Mouse (Mus musculus): ENCODE measurements at regions not wholly inside any gene's neighbourhood (a gene's known extent, or its start where the extent isn't known, plus 50 kb on each side); places are given as distances from the start of the nearest gene placed in this dataset.

DNA sequence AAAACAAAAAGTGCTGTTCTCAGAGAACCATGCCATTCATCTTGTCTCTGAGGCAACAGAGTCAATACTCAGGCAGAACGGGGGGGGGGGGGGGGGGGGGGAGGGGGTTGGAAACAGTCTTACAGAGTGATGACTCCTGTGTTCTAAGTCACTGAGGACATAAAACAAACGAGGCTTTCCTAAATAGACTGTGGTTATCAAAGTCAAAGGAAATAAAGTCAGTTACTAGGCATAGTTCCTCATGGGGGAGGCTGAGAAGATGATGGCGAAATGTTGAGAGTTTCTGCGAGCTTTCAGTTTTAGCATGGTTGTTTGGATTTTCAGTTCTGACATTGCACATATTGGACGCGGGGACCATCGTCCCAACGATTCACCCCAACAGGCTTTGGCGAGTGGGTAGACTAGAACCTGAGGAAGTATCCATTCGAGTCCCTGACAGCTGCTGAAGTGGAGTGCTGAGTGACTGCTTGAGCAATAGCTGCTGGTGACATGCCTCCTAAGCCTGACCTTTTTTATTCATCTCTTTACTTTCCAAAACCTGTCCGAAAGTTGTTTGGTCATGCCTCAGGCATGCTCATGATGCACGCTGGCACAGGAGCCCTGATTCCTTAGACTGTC is 109.2 kb upstream of the Serp2 start:
- H3K36me3 ChIP-seq (ENCODE audit: insufficient read depth, low read length): no peaks in the 10 kb centered on the region
- H3K4me3 ChIP-seq (ENCODE audit: low read depth, low read length): no peak overlapping the region
- no peak overlapping the region for H3K9ac ChIP-seq (replicated peaks; ENCODE audit: low read depth)
- ATAC-seq (no peak), DNase-seq (ENCODE audit: low spot score) (peak; percentile 36)
- no peaks in the 10 kb centered on the region for H3K9me3 ChIP-seq (ENCODE audit: low read length)
- peaks cover 10% of the 10 kb centered on the region; the same call in 1 of the 2 replicates for H3K4me1 ChIP-seq (ENCODE audit: insufficient read depth, low read depth, low read length)
- TF ChIP-seq CTCF (IDR thresholded peaks at IDR 0.05): no peak
- TF ChIP-seq EP300 (IDR thresholded peaks at IDR 0.05): no peak
- H3K27me3 ChIP-seq (replicated peaks; ENCODE audit: insufficient read depth, low read length): no peaks in the 10 kb centered on the region
- H3K27ac ChIP-seq (ENCODE audit: low read length): no peak overlapping the region
- 46% methylated on average over 12 of the region's 12 CpGs for WGBS
- H3K4me2 ChIP-seq (replicated peaks; ENCODE audit: low read depth, low read length): no peak overlapping the region

DNA sequence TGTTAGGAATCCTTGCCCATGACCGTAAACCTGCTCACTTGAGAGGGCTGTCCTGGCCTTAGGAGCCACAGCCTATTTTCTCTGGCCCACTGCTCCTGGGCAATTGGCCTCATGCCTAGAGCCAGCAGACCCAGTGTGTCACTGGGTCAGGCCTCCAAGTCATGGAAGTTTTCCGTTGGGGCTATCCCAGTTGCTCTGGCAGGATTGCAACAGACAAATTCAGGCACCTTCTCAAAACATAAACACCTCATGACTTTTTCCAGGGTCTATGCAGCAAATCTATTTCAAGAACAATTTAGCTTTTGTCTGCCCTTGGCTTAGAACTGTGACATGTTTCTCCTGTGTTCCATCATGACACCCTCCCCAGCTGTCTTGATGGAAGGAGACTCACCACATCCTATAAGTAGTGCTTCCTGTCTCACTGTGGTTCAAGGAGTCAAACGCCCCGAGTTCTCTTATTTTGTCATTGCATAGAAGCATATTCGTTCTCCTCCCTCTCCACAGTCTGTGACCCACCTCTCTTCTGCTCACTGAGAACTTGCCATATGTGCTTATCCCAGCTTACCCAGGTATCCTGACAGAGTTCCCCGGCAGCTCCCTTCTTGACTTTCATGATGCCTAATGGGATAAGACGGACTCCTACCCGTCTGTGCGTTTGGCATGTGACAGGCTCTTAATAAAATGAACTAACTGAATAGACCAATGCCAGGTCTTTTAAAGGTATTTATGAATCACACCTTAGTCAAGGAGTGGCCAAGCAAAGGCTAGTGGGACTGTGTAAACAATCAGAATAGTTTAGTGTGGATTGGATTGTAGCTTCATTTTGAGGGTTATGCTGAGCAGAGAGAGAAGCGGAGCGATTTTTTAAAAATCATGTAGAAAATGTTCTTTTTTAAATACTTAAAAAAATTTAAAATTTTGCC is 108.2 kb upstream of the Serp2 start:
- peak overlapping the region; percentile 76 for H3K27ac ChIP-seq (ENCODE audit: low read length)
- 47% methylated on average over 11 of the region's 11 CpGs for WGBS
- no peaks in the 10 kb centered on the region for H3K9me3 ChIP-seq (ENCODE audit: low read length)
- DNase-seq (ENCODE audit: low spot score) (peak; percentile 87), ATAC-seq (peak; percentile 76)
- TF ChIP-seq EP300 (IDR thresholded peaks at IDR 0.05) (no peak; the same call in 1 of the 2 replicates), CTCF (IDR thresholded peaks at IDR 0.05) (no peak)
- H3K4me1 ChIP-seq (ENCODE audit: insufficient read depth, low read depth, low read length): peaks cover 8% of the 10 kb centered on the region; the same call in 1 of the 2 replicates
- H3K4me2 ChIP-seq (replicated peaks; ENCODE audit: low read depth, low read length): no peak overlapping the region
- no peak overlapping the region for H3K4me3 ChIP-seq (ENCODE audit: low read depth, low read length)
- H3K36me3 ChIP-seq (ENCODE audit: insufficient read depth, low read length): no peaks in the 10 kb centered on the region
- no peak overlapping the region for H3K9ac ChIP-seq (replicated peaks; ENCODE audit: low read depth)
- no peaks in the 10 kb centered on the region for H3K27me3 ChIP-seq (replicated peaks; ENCODE audit: insufficient read depth, low read length)

DNA sequence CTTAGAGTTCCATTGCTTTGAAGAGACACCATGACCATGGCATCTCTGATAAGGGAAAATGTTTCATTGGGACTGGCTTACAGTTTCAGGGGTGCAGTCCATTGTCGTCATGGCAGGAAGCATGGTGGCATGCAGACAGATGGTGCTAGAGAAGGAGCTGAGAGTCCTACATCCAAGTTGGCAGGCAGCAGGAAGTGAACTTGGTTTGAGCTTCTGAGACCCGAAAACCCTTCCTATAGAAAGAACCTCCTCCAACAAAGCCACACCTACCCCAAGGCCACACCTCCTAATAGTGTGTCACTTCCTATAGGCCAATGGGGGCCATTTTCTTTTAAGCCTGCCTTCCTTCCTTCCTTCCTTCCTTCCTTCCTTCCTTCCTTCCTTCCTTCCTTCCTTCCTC is 107.1 kb upstream of the Serp2 start:
- 97% methylated on average over 2 of the region's 2 CpGs for WGBS
- no peaks in the 10 kb centered on the region for H3K36me3 ChIP-seq (ENCODE audit: insufficient read depth, low read length)
- ATAC-seq: no peak

DNA sequence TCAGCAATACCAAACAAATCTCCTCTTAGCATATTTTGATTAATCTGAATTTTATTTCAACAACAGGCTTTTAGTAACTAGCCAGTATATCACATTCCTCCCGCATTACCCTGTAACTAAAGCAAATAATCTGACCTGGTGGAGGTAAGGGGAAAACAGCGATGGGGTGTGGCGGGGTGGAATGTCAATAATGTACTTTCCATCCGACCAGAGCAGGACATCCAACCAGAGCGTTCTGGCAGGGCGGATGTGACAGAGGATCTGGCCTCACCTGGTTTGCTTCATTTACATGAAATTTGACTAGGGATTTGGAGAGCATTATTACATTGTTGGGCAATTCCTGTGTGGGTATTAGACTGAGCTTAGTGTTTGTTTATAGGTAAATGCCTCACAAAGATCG is 106.2 kb upstream of the Serp2 start:
- no peaks in the 10 kb centered on the region for H3K27me3 ChIP-seq (replicated peaks; ENCODE audit: insufficient read depth, low read length)
- no peaks in the 10 kb centered on the region for H3K36me3 ChIP-seq (ENCODE audit: insufficient read depth, low read length)
- H3K27ac ChIP-seq (ENCODE audit: low read length): peak overlapping the region; percentile 85
- peak; percentile 89 for DNase-seq (ENCODE audit: low spot score)
- WGBS: 55% methylated on average over 7 of the region's 7 CpGs
- TF ChIP-seq EP300 (IDR thresholded peaks at IDR 0.05) (peak; percentile 89), CTCF (IDR thresholded peaks at IDR 0.05) (no peak)
- H3K4me1 ChIP-seq (ENCODE audit: insufficient read depth, low read depth, low read length): peaks cover 8% of the 10 kb centered on the region; the same call in 1 of the 2 replicates
- H3K4me3 ChIP-seq (ENCODE audit: low read depth, low read length): no peak overlapping the region
- no peak overlapping the region for H3K9ac ChIP-seq (replicated peaks; ENCODE audit: low read depth)
- peak; percentile 81 for ATAC-seq
- no peak overlapping the region for H3K4me2 ChIP-seq (replicated peaks; ENCODE audit: low read depth, low read length)
- H3K9me3 ChIP-seq (ENCODE audit: low read length): no peaks in the 10 kb centered on the region

More for the DNA sequence above, 107.1 kb upstream of the Serp2 start:
- TF ChIP-seq EP300 (IDR thresholded peaks at IDR 0.05): no peak
- TF ChIP-seq CTCF (IDR thresholded peaks at IDR 0.05): no peak
- DNase-seq (ENCODE audit: low spot score): no peak
- H3K27ac ChIP-seq (ENCODE audit: low read length): no peak overlapping the region
- no peaks in the 10 kb centered on the region for H3K27me3 ChIP-seq (replicated peaks; ENCODE audit: insufficient read depth, low read length)
- no peaks in the 10 kb centered on the region for H3K9me3 ChIP-seq (ENCODE audit: low read length)
- no peak overlapping the region for H3K4me2 ChIP-seq (replicated peaks; ENCODE audit: low read depth, low read length)
- no peak overlapping the region for H3K9ac ChIP-seq (replicated peaks; ENCODE audit: low read depth)
- H3K4me1 ChIP-seq (ENCODE audit: insufficient read depth, low read depth, low read length): peaks cover 8% of the 10 kb centered on the region; the same call in 1 of the 2 replicates
- H3K4me3 ChIP-seq (ENCODE audit: low read depth, low read length): no peak overlapping the region

DNA sequence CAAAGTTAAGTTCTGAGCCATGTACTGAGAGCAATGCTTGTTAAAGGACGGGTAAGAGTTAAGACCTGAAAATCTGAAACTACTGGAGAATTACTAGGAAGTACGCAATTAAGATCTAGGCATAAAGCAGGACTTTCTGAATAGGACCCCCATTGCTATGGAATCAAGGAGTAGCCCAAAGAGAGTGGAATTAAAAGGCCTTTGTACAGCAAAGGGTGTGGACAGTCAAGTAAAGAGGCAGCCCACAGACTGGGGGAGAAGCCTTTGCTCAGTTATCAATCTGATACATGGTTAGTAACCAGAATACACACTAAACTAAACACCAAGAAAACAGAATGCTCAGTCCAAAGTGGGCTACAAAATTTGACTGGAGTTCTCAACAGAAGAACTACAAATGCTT is 104.2 kb upstream of the Serp2 start:
- no peak overlapping the region for H3K4me2 ChIP-seq (replicated peaks; ENCODE audit: low read depth, low read length)
- no peaks in the 10 kb centered on the region for H3K36me3 ChIP-seq (ENCODE audit: insufficient read depth, low read length)
- TF ChIP-seq EP300 (IDR thresholded peaks at IDR 0.05) (no peak), CTCF (IDR thresholded peaks at IDR 0.05) (no peak)
- DNase-seq (ENCODE audit: low spot score) (no peak), ATAC-seq (no peak)
- no peak overlapping the region for H3K27ac ChIP-seq (ENCODE audit: low read length)
- H3K4me3 ChIP-seq (ENCODE audit: low read depth, low read length): no peak overlapping the region
- H3K4me1 ChIP-seq (ENCODE audit: insufficient read depth, low read depth, low read length): peaks cover 8% of the 10 kb centered on the region; the same call in 1 of the 2 replicates
- H3K27me3 ChIP-seq (replicated peaks; ENCODE audit: insufficient read depth, low read length): no peaks in the 10 kb centered on the region
- 97% methylated on average over 2 of the region's 2 CpGs for WGBS
- H3K9ac ChIP-seq (replicated peaks; ENCODE audit: low read depth): no peak overlapping the region
- H3K9me3 ChIP-seq (ENCODE audit: low read length): no peaks in the 10 kb centered on the region

DNA sequence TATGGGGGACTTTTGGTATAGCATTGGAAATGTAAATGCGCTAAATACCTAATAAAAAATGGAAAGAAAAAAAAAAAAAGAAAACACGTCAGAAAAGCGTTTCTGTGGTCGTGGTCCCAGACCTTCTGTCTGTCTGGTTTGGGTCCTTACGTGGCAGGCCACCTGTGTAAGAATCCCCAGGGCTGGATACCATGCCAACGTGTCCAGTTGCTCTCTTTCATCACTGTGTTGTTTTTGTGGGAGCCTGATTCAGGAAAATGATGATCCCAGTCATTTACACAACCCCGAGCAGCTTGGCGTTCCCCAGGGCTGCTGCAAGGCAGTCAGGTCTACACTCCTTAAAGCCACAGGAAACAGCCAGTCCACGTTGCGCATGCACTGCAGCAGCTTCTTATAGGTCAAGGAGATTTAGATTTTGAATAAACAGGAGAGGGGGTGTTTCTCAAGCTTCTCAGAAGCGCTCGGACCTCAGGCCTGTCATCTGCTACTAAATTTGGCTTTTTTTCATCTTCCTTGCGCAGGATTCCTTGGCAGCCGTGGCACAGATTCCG is 102.3 kb upstream of the Serp2 start:
- H3K27me3 ChIP-seq (replicated peaks; ENCODE audit: insufficient read depth, low read length): no peaks in the 10 kb centered on the region
- H3K27ac ChIP-seq (ENCODE audit: low read length): no peak overlapping the region
- no peaks in the 10 kb centered on the region for H3K9me3 ChIP-seq (ENCODE audit: low read length)
- WGBS: 35% methylated on average over 15 of the region's 15 CpGs
- DNase-seq (ENCODE audit: low spot score) (peak; percentile 77), ATAC-seq (peak; percentile 22; the same call in 1 of the 2 replicates)
- no peaks in the 10 kb centered on the region for H3K36me3 ChIP-seq (ENCODE audit: insufficient read depth, low read length)
- no peak overlapping the region for H3K4me2 ChIP-seq (replicated peaks; ENCODE audit: low read depth, low read length)
- TF ChIP-seq CTCF (IDR thresholded peaks at IDR 0.05): no peak
- TF ChIP-seq EP300 (IDR thresholded peaks at IDR 0.05): peak; percentile 30; the same call in 1 of the 2 replicates
- H3K4me3 ChIP-seq (ENCODE audit: low read depth, low read length): no peak overlapping the region
- H3K9ac ChIP-seq (replicated peaks; ENCODE audit: low read depth): no peak overlapping the region
- no peaks in the 10 kb centered on the region; the same call in 1 of the 2 replicates for H3K4me1 ChIP-seq (ENCODE audit: insufficient read depth, low read depth, low read length)
